Mouse (Mus musculus) gonadal fat pad, adult 2 months (tissue): ENCODE results near the gene Atp8b4. TPM values are rescaled to one million over a fixed set of nuclear protein-coding genes. Genes with fewer than 3 reads are reported as not detected.

Source experiments
- DNase-seq: peaks from one replicate; pipeline ENCODE4 v3.0.0-alpha.2; 2012; ENCODE audit warnings: low read depth
- polyA plus RNA-seq: library from polyadenylated mRNA; depleted of rRNA; stranded (reverse); fragments of >200 nt; gene quantifications from 2 replicates; pipeline ENCODE4 v1.2.3, GENCODE M21; 2012

Atp8b4 gene
- polyA plus RNA-seq, 1 experiment = 0.45 TPM

DNA sequence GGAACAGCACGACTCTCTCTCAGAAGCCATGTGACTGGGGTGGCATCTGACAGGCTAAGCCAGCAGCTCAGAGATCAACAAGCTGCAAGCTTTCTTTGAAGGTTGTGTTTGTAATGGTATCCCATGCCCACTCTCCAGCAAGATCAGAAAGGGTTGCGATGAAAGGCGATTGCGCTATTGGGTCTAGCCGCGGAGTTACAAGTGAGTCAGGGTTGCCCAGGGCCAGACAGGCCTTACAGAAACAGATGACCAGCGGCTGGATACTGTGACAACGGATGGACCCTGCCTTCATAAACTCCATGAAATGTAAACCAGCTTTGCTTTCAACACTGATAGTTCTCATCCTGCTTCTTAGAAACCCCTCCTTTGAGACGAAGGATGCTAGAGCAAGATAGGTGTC lies 66.2 kb downstream of the Atp8b4 start:
- no peak for DNase-seq

DNA sequence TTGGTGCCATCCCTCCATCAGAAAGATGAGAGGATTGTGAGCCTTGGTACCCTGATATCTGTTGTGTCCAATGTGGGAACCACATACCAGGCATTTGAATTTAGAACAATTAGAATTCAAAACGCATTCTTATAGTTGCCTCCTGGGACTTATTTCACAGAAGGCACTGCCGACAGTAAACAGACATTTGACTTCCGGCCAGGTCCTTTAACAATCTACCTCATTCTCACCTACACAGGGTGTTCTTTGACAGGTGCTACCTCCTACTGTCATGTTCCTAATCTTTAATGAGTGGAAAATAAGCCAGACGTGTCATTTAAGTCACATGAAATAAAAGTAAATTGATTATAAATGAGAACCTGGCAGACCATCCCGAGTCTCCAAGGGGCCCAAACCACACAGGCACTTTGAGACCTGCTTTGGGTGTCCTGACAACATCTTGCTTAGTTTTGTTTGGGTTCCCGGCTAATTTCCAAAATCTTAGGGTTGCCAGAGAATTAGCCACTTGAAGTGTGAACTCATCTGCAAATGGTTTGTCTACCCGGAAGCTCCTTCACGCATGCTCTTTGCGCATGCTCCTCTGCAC lies 67.9 kb downstream of the Atp8b4 start:
- no peak for DNase-seq

DNA sequence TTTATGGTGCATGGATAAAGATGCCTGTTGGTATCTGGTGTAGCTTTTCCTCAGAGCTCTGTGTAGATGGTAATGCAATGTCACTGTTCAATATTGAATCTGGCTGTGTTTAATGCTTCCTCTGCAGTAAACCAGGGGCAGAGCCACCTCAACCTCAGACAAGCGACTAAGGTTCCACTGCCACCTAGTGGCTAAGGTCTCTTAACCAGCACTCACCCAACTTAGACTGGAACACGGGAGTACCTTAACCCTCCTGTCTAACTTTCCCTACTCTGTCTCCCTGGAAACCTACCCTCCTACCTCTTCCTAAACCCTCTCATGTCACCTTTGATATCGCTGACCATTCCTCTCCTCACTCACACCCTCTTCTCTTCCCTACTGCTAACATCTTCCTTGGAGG lies 71.2 kb downstream of the Atp8b4 start:
- DNase-seq = no peak

DNA sequence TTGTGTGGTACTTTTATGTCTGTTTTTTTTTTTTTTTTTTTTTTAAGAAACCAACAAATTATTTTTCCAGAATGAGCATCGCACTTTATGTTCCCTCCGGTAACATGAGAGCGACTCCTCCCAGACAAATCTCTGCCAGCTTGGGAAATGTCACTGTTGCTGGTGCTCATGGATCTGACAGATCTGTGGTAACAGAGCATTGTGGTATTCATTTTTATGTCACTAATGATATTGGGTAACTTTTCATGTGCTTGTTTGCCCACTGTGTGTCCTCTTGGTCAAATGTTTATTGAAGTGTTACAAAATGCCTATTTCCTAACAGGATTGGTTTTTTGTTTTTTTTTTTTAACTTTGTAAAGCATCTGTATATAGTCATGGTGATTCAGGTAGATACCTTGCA lies 75.3 kb downstream of the Atp8b4 start:
- DNase-seq = no peak

DNA sequence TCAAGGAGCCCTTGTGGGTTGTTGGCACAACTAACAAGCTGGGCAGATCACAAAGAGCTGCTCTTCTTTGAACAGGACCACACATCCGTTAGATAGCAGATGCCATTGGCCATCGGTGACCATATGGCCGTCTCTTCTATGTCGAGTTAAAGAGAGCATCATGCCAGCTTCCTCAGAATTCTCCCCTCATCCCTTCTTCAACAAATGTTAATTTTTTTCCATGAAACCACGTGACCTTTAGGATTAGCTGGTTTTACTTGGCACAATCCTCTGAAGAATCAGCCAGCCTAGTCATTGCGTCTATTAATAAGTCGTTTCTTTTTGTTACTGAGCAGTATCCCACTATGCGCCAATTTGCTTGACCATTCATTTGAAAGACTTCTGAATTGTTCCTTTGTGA lies 75.8 kb downstream of the Atp8b4 start:
- DNase-seq = no peak

DNA sequence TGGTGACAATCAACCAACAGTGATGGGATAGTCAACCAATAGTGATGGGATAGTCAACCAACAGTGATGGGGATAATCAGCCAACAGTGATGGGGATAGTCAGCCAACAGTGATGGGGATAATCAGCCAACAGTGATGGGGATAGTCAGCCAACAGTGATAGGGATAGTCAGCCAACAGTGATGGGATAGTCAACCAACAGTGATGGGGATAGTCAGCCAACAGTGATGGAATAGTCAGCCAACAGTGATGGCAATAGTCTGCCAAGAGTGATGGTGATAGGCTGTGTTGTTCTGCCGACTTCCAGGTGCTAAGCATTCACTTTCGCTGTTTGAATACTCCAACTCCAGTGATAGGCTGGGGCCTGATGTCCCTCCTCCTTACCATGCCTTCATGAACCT lies 79.6 kb downstream of the Atp8b4 start:
- DNase-seq = no peak

DNA sequence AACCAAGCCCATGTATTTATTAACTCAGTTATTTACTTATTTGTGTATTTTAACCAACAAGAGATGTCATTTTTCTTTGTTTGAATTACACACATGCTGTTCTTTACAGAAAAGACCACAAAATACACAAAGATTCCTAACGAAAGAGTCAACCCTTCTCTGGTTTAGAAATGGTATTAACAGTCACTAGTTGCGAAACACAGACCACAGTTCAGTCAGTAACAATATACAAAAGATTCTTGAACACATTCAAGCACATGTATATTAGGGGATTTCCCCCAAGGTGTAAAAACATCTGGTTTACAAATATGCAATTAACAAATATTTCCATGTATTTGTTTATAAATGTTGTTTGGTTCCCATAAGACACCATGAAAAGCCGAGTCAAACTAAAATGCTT lies 81.6 kb downstream of the Atp8b4 start:
- DNase-seq = no peak

DNA sequence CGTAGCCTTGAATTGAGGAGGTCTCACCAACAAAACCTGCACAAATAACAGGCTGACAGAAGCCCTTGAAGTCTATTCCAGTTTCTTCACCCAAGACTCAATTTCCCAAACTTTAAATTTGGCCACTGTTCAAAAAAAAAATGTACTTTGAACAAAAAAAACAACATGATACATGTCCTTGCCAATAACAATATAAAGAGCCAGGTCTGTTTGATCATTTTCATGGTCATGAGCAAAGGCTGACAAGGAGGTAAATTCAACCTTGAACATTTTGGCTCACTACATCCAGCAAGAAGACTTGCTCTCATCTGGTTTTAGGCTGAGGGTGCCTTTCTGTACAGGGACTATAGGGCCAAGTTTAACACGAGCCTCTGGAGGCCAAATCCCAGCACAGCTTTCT lies 83.7 kb downstream of the Atp8b4 start:
- DNase-seq = no peak

DNA sequence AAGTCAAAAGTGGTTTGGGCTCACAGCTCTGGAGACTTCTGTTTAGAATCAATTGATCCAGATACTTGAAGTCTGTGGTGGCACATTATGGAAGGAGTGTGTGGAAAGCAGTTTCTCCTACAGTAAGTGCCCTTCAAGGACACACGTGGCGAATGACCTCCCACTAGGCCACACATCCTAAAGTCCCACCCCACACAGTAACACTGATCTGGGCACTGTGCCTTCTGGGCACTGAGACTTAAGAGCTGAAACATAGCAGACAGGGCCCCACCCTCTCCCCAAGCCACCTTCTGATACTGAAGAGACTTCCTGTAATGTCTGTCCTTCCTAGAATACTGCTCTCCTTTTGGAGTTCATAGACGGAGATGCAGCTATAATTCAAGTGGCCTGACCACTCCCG lies 84.5 kb downstream of the Atp8b4 start:
- no peak for DNase-seq

DNA sequence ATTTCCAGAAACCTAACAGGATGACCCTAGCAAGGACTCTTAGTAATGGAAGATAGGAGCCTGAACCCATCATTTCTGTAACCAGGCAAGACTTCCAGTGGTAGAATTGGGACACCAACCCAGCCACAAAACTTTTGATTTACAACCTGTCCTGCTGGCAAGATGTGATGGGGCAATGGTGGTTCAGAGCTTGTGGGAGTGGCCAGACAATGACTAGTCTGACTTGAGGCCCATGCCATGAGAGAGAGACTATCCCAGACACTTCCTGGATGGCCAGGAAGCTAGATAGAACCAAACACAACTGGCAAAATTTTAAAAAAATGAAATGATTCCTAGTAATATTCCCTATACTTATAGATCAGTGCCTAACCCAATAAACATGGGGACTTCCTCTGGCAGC lies 87.7 kb downstream of the Atp8b4 start:
- DNase-seq = no peak

DNA sequence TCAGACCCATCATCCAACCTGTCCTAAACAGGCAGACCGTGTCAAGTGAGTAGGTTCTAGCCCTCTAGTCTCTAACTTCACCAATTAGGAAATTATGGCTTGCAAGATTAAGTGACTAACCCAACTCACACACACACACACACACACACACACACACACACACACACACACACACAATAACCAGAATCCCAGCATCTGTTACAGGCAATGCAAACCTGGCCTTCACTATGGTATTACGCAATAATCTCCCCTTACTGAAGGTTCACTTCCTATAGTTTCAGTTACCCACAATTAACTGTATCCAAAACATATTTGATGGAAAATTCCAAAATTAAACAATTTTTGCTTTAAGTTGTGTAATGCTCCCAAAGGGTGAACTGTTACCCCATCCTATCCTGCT lies 101.0 kb downstream of the Atp8b4 start:
- DNase-seq = no peak

DNA sequence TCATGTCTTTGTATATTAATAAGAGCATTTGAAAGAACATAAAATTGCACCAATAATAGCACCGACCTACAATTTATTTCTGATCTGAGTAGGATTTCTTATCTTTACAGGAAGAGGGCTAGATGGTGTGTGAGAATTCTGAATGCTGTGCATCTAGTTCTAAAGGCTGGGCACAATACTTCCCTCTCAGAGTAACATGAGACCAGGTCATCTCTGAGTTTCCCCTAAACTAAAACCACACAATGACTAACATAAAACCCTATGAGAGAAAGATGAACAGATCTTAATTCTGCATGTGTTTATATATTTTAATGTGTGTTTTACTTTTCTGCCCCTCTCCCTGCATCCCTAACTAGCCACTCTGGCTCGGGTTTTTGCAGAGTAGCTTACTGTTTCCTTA lies 101.5 kb downstream of the Atp8b4 start:
- DNase-seq = no peak

DNA sequence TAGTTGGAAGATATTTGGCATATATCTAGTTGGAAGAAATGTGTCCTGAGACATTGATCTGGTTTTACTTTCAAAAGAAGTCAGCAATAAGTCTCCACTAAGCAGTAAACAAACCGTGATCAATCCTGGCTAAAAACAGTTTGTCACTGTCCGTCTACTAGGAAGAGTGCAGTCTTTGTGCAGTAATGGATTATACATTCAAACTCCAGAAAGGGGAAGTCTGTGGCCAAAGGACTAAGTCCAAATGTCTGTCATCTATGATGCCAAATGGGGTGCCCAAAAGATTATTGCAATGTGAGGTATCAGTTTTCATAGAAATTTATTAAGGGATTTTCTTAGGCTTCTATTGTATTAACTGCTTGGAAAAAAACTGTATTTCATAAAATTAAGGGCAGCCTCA lies 102.3 kb downstream of the Atp8b4 start:
- no peak for DNase-seq

DNA sequence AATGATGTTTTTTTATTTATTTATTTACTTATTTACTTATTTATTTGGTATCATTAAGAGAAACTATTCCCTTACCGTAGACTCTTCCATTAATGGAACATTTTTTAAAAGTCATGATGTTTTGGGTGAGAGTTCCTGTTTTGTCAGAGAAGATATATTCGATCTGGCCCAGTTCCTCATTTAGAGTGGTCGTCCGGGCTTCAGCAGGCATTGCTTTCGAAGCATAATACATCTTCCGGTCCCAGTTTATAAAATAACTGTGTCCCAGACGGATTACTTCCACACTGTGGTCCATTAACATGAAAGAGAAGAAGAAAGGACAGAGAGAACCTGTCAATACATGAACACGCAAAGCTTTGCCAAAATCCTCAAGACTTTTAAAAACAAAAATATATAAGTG lies 103.0 kb downstream of the Atp8b4 start:
- DNase-seq = no peak

DNA sequence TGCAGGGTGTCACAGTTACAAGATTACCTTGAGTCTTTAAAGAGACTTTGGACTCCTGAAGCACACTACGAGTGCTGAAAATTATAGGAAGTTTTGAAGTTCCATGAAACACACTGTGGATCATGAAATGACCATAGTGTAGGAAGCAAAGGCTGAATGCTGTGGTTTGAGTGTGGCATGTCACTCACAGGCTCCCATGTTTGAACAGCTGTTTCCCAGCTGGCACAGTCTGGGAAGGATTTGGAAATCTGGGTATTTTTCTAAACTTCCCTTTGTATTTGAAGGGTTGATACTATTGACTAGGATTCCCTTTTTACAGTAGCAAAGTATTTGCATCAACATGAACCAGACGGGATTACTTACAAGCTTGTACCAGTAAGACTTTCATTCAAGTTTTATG lies 105.5 kb downstream of the Atp8b4 start:
- DNase-seq = no peak

DNA sequence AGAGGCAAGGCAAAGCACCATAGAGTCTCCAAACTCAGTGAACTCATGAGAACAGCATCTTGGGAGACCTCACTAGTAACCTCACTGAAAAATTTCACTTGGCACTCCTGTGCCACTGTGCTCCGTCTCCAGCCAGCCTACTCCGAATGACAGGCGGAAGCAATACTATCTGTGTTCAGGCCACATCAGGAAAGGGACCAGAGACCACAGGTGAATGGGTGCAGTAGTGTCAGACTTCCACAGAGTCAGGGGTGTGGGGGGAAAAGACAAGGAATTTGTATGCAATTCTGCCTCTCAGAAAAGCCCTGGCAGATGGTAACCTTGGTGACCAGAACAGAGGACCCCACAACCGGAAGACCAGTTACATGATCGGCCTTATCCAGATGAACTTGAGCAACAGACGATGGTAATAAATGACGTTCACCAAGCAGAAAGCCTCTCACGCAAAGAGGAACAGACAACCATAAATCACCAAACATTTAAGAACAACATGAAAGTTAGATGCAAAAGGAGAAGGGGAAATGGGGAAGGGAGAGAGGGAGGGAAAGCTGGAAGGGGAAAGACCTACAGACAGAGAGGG lies 112.9 kb downstream of the Atp8b4 start:
- DNase-seq = no peak

DNA sequence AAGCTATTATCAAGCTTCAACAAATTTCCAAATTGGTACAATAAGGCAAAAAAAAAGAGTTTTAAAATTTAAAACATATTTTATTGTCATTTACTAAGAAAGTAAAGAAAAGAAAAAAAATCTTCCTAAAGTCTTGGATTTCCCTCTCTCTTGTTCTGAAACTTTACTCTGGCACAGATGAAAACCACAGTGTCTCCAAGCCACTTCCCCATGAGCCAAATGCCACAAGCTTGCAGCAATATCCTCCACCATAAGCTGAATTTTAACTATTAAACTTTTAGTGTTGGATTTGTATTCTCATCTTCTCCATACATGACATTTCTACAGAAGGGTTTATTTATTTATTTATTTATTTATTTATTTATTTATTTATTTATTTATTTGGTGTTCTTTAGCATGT lies 114.4 kb downstream of the Atp8b4 start:
- DNase-seq = no peak

DNA sequence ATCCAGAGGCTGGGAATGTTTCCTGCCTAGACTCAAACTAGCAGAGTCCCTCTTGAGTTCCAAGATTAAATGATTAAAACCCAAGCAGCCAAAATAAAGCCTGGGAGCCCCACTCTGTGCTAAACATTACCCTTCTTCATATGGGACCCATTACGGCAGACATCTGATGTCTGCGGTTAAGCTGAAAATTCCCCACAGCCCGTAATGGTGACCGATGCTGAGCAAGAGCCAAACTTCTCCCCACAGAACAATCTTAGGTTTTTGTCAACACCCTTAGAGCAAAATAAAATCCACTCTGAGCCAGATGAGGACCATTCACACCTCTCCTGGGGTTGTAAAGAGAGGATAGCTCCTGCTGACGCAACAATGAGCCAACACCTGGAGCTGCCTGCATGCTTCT lies 120.2 kb downstream of the Atp8b4 start:
- no peak for DNase-seq

DNA sequence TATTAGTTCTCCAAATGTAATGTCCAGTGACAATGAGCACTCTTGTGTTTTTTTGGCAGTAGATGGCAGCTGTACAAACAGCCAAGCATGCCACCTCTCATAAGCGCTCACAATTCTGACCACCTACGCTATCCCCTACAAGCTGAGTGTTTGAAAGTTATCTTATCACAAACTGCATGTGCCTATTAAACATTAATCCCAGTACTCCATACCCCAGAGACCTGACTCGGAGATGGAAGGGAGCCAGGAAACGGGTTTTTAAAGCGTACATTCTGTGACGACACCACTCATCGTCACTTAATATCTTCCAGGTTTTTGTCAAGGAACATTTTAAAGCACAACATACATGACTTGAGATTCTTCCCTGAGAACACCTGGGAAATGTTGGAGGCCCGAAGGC lies 128.8 kb downstream of the Atp8b4 start:
- no peak for DNase-seq

DNA sequence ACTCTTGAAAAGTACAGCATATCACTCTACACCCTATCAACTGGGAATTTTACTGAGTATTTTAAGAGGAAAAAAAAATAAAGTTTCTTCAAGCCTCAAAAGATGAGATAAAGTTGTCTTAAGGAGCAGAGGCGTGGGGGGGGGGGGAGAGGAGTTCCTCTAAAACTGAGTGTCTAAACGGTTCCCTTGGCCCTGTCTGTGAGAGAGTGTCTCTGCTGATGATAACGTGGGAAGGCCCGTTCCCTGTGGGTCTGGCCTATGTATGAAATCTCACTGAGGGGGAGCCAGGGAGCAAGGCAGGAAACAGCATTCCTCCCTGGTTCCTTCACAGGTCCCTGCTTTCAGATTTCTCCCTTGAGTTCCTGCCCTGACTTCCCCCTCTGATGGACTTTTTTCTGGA lies 130.7 kb downstream of the Atp8b4 start:
- DNase-seq = no peak

DNA sequence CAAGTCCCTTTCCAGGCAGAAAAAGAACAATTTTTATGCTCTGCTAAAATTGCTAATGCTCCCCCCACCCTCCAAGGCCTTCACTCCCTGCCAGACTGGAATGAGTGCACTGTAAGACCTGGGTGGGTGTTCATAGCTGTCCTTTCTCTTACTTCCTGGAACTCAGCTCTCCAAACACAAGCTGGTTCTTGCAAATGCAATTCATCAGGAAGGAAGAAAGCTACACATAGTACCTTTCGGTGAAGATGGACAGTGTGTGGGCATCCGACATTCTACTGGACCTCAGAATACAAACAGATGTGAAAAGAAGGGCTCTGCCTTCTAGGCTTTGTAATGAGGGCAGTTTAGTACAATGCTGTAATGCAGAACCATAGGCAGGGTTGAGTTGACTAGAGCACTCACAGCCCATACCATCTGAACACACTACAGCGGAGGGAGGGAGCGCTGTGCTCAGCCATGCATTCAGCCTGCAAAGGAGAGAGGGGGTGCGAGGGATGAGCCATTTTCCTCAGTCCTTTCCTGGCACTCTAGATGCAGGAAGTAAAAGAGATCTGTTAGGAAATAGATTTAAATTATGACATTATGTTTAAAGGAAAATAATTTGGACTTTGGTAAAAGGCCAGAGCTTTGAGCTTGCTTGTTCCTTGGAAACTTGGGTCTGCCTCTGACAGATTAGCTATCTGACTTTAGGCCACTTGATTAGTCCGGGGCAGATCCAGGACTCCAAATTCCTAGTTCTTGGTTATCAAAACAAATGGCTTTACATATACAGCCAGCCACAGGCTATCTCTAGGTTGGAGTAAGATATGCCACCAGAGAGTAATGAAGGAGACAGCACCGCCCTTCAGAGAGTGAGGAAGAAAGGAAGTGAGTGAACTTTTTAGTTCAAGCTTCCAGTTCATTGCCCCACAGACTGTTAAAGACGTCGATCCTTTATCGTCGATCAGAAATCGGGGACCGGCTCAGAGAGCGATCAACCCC lies 136.4 kb downstream of the Atp8b4 start:
- no peak for DNase-seq

DNA sequence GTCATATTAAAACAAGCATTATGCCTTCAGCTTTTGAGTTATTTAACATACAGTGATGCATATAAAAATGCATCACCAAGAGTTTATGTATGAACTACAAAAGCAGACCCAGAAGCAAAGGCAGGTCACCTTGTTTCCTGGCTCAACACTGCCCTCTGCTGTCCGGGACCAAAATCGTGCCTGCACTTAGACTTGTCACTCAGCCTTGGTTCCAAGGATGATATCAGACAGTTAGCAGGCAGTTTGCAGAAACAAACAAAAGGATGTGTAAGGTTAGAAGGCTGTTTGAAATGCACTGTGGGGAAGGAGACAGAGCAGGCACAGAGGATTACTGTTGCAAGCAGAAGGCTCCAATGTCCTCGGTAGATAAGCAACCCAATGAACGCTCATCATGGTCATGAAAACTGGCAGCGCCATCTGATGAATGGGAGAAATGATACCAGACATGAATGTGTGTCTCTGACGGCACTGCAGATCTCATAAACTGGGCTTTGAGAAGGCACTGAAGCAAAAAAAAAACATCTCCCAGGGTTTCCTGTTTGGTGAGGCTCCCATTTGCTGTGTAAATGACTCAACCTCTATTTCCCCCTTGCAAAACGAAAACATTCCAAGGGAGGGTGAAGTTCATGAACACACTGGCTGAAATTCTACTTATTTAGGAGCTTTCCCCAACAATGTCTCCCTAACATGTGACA lies 137.3 kb downstream of the Atp8b4 start:
- DNase-seq = no peak
